Mouse (Mus musculus): ENCODE measurements at regions not wholly inside any gene's neighbourhood (a gene's known extent, or its start where the extent isn't known, plus 50 kb on each side); places are given as distances from the start of the nearest gene placed in this dataset.

- DNase-seq (ENCODE audit: low spot score), result no peak
- no peak overlapping the region for H3K27ac ChIP-seq (ENCODE audit: low read depth)
- no peak overlapping the region for H3K4me2 ChIP-seq (ENCODE audit: low read depth, low read length)
- 49% methylated on average over 13 of the region's 13 CpGs for WGBS
- H3K4me3 ChIP-seq (ENCODE audit: low read depth, low read length), result no peak overlapping the region
- H3K9ac ChIP-seq (replicated peaks; ENCODE audit: low read depth, low read length), result no peak overlapping the region; the same call in 1 of the 2 replicates
- H3K4me1 ChIP-seq (ENCODE audit: control insufficient read depth, insufficient read depth), result peaks cover 7% of the 10 kb centered on the region; the same call in 1 of the 2 replicates
- no peaks in the 10 kb centered on the region for H3K27me3 ChIP-seq (ENCODE audit: control insufficient read depth, insufficient read depth, low read length)
- no peaks in the 10 kb centered on the region for H3K9me3 ChIP-seq (replicated peaks; ENCODE audit: control insufficient read depth, low read length)
- TF ChIP-seq EP300 (IDR thresholded peaks at IDR 0.05; ENCODE audit: low read depth) (no peak), CTCF (IDR thresholded peaks at IDR 0.05; ENCODE audit: low read depth) (no peak)
- H3K36me3 ChIP-seq (replicated peaks; ENCODE audit: control insufficient read depth, insufficient read depth, low read length), result no peaks in the 10 kb centered on the region
- no peak for ATAC-seq (ENCODE audit: insufficient read depth, low read depth)
Observed at GRCm38 (mm10) chr8:8984159-8984828, 294.0 kb upstream of the Arglu1 start.

DNA sequence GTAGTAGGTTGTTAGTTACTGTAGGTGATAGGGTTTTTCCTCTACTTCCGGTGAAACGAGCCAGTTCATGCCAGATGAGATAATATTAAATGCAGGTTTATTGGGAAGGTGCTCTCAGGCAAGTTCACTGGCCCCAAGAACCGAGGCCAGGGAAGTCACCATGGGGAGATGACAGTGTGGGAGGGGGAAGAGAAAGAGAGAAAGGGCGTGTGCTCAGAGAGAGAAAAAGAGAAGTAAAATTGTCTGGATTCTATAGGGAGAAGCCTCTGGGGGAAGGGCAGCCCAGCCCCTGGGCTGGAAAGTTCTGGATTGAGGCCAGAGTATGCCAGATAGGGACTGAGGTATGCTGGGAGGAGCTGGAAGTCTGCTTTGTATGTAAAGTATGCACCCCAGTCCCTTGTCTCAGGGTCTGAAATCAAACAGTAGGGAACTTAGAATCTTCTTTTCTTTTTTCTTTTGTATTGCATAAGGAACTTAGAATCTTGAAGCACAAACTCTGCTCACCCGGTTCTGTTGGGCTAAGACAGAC, 292.9 kb upstream of the Arglu1 start:
- Histone ChIP-seq H3K4me2 (ENCODE audit: low read depth, low read length) (peak overlapping the region; percentile 32), H3K9me3 (replicated peaks; ENCODE audit: control insufficient read depth, low read length) (no peaks in the 10 kb centered on the region), H3K27me3 (ENCODE audit: control insufficient read depth, insufficient read depth, low read length) (no peaks in the 10 kb centered on the region), H3K9ac (replicated peaks; ENCODE audit: low read depth, low read length) (no peak overlapping the region), H3K4me3 (ENCODE audit: low read depth, low read length) (no peak overlapping the region), H3K27ac (ENCODE audit: low read depth) (no peak overlapping the region), H3K4me1 (ENCODE audit: control insufficient read depth, insufficient read depth) (peaks cover 7% of the 10 kb centered on the region; the same call in 1 of the 2 replicates), H3K36me3 (replicated peaks; ENCODE audit: control insufficient read depth, insufficient read depth, low read length) (no peaks in the 10 kb centered on the region)
- peak; percentile 83 for ATAC-seq (ENCODE audit: insufficient read depth, low read depth)
- no peak for TF ChIP-seq EP300 (IDR thresholded peaks at IDR 0.05; ENCODE audit: low read depth)
- TF ChIP-seq CTCF (IDR thresholded peaks at IDR 0.05; ENCODE audit: low read depth), result no peak
- no peak for DNase-seq (ENCODE audit: low spot score)
- 13% methylated on average over 5 of the region's 5 CpGs for WGBS

DNA sequence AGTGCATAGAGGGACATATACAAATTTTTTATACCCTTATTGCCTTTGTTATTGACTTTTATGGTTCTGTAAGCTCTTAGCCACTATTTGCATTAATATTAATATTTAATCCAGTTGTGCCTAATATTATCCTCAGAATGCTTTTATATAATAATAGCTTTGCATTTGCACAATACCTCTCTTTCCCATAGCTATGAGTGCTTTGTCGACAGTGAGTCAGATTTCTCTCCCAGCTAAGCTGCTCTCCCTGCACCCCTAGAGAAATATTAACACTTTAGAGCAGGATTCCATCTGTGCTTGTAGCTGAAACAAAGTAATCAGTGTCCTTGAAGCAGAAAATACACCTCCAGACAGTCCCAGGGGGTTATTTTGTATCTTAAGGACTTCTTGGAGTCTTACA, 288.6 kb upstream of the Arglu1 start:
- no peaks in the 10 kb centered on the region for H3K27me3 ChIP-seq (ENCODE audit: control insufficient read depth, insufficient read depth, low read length)
- no peak for DNase-seq (ENCODE audit: low spot score)
- peaks cover 6% of the 10 kb centered on the region for H3K4me1 ChIP-seq (ENCODE audit: control insufficient read depth, insufficient read depth)
- no peak overlapping the region for H3K4me2 ChIP-seq (ENCODE audit: low read depth, low read length)
- 33% methylated on average over 1 of the region's 1 CpGs for WGBS
- H3K27ac ChIP-seq (ENCODE audit: low read depth), result no peak overlapping the region
- H3K9ac ChIP-seq (replicated peaks; ENCODE audit: low read depth, low read length), result no peak overlapping the region
- no peaks in the 10 kb centered on the region for H3K36me3 ChIP-seq (replicated peaks; ENCODE audit: control insufficient read depth, insufficient read depth, low read length)
- no peak for TF ChIP-seq EP300 (IDR thresholded peaks at IDR 0.05; ENCODE audit: low read depth)
- no peak for TF ChIP-seq CTCF (IDR thresholded peaks at IDR 0.05; ENCODE audit: low read depth)
- ATAC-seq (ENCODE audit: insufficient read depth, low read depth), result no peak
- H3K9me3 ChIP-seq (replicated peaks; ENCODE audit: control insufficient read depth, low read length), result no peaks in the 10 kb centered on the region
- H3K4me3 ChIP-seq (ENCODE audit: low read depth, low read length), result no peak overlapping the region

GRCm38 (mm10) chr8:8973769-8974168, 283.4 kb upstream of the Arglu1 start:
- peaks cover 7% of the 10 kb centered on the region for H3K4me1 ChIP-seq (ENCODE audit: control insufficient read depth, insufficient read depth)
- WGBS, result 20% methylated on average over 6 of the region's 6 CpGs
- no peaks in the 10 kb centered on the region for H3K9me3 ChIP-seq (replicated peaks; ENCODE audit: control insufficient read depth, low read length)
- H3K4me2 ChIP-seq (ENCODE audit: low read depth, low read length), result peak overlapping the region; percentile 25
- ATAC-seq (ENCODE audit: insufficient read depth, low read depth) (0 out of 2 replicates have a peak, but pooled peaks have one; percentile 33), DNase-seq (ENCODE audit: low spot score) (no peak)
- no peak overlapping the region for H3K4me3 ChIP-seq (ENCODE audit: low read depth, low read length)
- no peaks in the 10 kb centered on the region for H3K36me3 ChIP-seq (replicated peaks; ENCODE audit: control insufficient read depth, insufficient read depth, low read length)
- H3K9ac ChIP-seq (replicated peaks; ENCODE audit: low read depth, low read length), result no peak overlapping the region
- H3K27ac ChIP-seq (ENCODE audit: low read depth), result no peak overlapping the region
- no peaks in the 10 kb centered on the region for H3K27me3 ChIP-seq (ENCODE audit: control insufficient read depth, insufficient read depth, low read length)
- TF ChIP-seq CTCF (IDR thresholded peaks at IDR 0.05; ENCODE audit: low read depth) (no peak), EP300 (IDR thresholded peaks at IDR 0.05; ENCODE audit: low read depth) (no peak)

DNA sequence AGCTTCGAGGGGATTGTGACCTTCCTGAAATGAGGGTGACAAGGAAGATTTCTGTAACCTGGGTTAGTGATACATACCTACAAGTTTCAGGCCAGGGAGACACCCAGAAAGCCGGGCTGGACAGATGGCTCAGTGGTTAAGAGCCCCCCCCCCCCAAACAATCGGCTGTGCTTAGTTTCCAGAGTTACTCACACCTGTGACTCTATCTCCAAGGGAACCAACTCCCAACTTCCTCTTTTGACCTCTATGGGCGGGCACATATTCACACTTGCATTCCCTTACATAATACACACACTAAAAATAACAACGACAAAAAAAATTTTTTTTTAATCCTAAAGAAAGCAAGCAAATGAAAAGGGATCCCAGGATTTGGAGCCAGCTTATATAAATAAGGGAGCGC, 283.0 kb upstream of the Arglu1 start:
- no peaks in the 10 kb centered on the region for H3K9me3 ChIP-seq (replicated peaks; ENCODE audit: control insufficient read depth, low read length)
- peak overlapping the region; percentile 25 for H3K4me2 ChIP-seq (ENCODE audit: low read depth, low read length)
- H3K4me1 ChIP-seq (ENCODE audit: control insufficient read depth, insufficient read depth), result peaks cover 7% of the 10 kb centered on the region
- no peak overlapping the region for H3K27ac ChIP-seq (ENCODE audit: low read depth)
- H3K9ac ChIP-seq (replicated peaks; ENCODE audit: low read depth, low read length), result no peak overlapping the region
- ATAC-seq (ENCODE audit: insufficient read depth, low read depth), result no peak
- H3K4me3 ChIP-seq (ENCODE audit: low read depth, low read length), result no peak overlapping the region
- H3K27me3 ChIP-seq (ENCODE audit: control insufficient read depth, insufficient read depth, low read length), result no peaks in the 10 kb centered on the region
- 37% methylated on average over 6 of the region's 6 CpGs for WGBS
- H3K36me3 ChIP-seq (replicated peaks; ENCODE audit: control insufficient read depth, insufficient read depth, low read length), result no peaks in the 10 kb centered on the region
- no peak for DNase-seq (ENCODE audit: low spot score)
- no peak for TF ChIP-seq EP300 (IDR thresholded peaks at IDR 0.05; ENCODE audit: low read depth)
- no peak for TF ChIP-seq CTCF (IDR thresholded peaks at IDR 0.05; ENCODE audit: low read depth)

- Histone ChIP-seq H3K36me3 (replicated peaks; ENCODE audit: control insufficient read depth, insufficient read depth, low read length) (no peaks in the 10 kb centered on the region), H3K4me1 (ENCODE audit: control insufficient read depth, insufficient read depth) (peaks cover 7% of the 10 kb centered on the region), H3K27me3 (ENCODE audit: control insufficient read depth, insufficient read depth, low read length) (no peaks in the 10 kb centered on the region), H3K27ac (ENCODE audit: low read depth) (no peak overlapping the region), H3K4me2 (ENCODE audit: low read depth, low read length) (no peak overlapping the region), H3K9me3 (replicated peaks; ENCODE audit: control insufficient read depth, low read length) (no peaks in the 10 kb centered on the region), H3K9ac (replicated peaks; ENCODE audit: low read depth, low read length) (no peak overlapping the region), H3K4me3 (ENCODE audit: low read depth, low read length) (no peak overlapping the region)
- DNase-seq (ENCODE audit: low spot score) (no peak), ATAC-seq (ENCODE audit: insufficient read depth, low read depth) (no peak)
- TF ChIP-seq CTCF (IDR thresholded peaks at IDR 0.05; ENCODE audit: low read depth), result no peak
- no peak for TF ChIP-seq EP300 (IDR thresholded peaks at IDR 0.05; ENCODE audit: low read depth)
- 75% methylated on average over 5 of the region's 5 CpGs for WGBS
Observed at GRCm38 (mm10) chr8:8970776-8971175, 280.5 kb upstream of the Arglu1 start.
